Mouse (Mus musculus) forebrain, postnatal 0 days (tissue): ENCODE measurements around the gene Cntnap2. TPM values are rescaled to one million over a fixed set of nuclear protein-coding genes. Genes with fewer than 3 reads are reported as not detected.

Experiments used
- ATAC-seq: fragments of 200-750 bp; cut with Nextera tagmentation; 2 replicates; pipeline ENCODE4 v1.8.0; 2017; ENCODE audit warnings: mild to moderate bottlenecking, moderate library complexity
- DNase-seq: peaks from one replicate; pipeline ENCODE4 v3.0.0-alpha.2; 2015
- H3K27ac ChIP-seq: fragments of 300-500 bp; sonication (generic); 2 replicates; pipeline ENCODE4 v1.5.1; 2014; ENCODE audit warnings: low read depth, mild to moderate bottlenecking, antibody characterized with exemption, low read length, moderate library complexity, mixed read lengths
- H3K27me3 ChIP-seq: fragments of 300-500 bp; sonication (generic); 2 replicates; pipeline ENCODE4 v1.6.1; 2014; ENCODE audit warnings: mild to moderate bottlenecking, low read length, mixed read lengths; ENCODE audit not compliant: insufficient read depth
- H3K36me3 ChIP-seq: fragments of 300-500 bp; sonication (generic); 2 replicates; pipeline ENCODE4 v1.6.1; 2014; ENCODE audit warnings: mild to moderate bottlenecking, moderate library complexity; ENCODE audit not compliant: insufficient read depth
- H3K4me1 ChIP-seq: fragments of 300-500 bp; sonication (generic); 2 replicates; pipeline ENCODE4 v1.6.1; 2014; ENCODE audit warnings: antibody characterized with exemption; ENCODE audit not compliant: insufficient read depth
- H3K4me2 ChIP-seq: fragments of 300-500 bp; sonication (generic); 2 replicates; pipeline ENCODE4 v1.6.1; 2014; ENCODE audit warnings: low read depth, mild to moderate bottlenecking, moderate library complexity
- H3K4me3 ChIP-seq: fragments of 300-500 bp; sonication (generic); 2 replicates; pipeline ENCODE4 v1.5.1; 2014; ENCODE audit warnings: low read depth, low read length, mixed read lengths
- H3K9ac ChIP-seq: fragments of 300-500 bp; sonication (generic); 2 replicates; pipeline ENCODE4 v1.6.1; 2014; ENCODE audit warnings: mild to moderate bottlenecking
- H3K9me3 ChIP-seq: fragments of 300-500 bp; sonication (generic); 2 replicates; pipeline ENCODE4 v1.6.1; 2016; ENCODE audit warnings: low read length
- CTCF ChIP-seq: sonication (generic); IDR thresholded peaks from 2 replicates; pipeline ENCODE4 v1.5.1; 2016; ENCODE audit warnings: antibody characterized with exemption, control low read depth, low read depth
- WGBS: fragments of 180-500 bp; shearing (Covaris S2); extraction: QIAGEN DNeasy Blood & Tissue Kit; methylation state at CpG from one replicate; pipeline ENCODE4 v1.1.7; 2014; 5-methylcytosine and 5-hydroxymethylcytosine counted together
- polyA plus RNA-seq: library from polyadenylated mRNA; unstranded; fragments of >200 nt; fragmentation: Nextera tagmentation; extraction: Ambion mirVana; gene quantifications from 2 replicates; pipeline ENCODE4 v1.2.1, GENCODE M21; 2015
- total RNA-seq: library from RNA; depleted of rRNA; stranded (reverse); fragments of >200 nt; gene quantifications from 2 replicates; pipeline ENCODE4 v1.2.3, GENCODE M21; 2014

Gene Cntnap2
- total and polyA plus RNA-seq, 2 experiments from 2014 or later = 50.2 to 107 TPM

- no peak overlapping the region for H3K4me2 ChIP-seq
- H3K36me3 ChIP-seq = no peaks in the 10 kb centered on the region
- ATAC-seq (no peak), DNase-seq (no peak)
- no peak overlapping the region for H3K4me3 ChIP-seq
- TF ChIP-seq CTCF = no peak
- WGBS = 46% methylated on average over 3 of the region's 3 CpGs
- H3K9me3 ChIP-seq = no peaks in the 10 kb centered on the region
- H3K27ac ChIP-seq = no peak overlapping the region
- no peaks in the 10 kb centered on the region for H3K27me3 ChIP-seq
- no peaks in the 10 kb centered on the region for H3K4me1 ChIP-seq
- H3K9ac ChIP-seq = no peak overlapping the region
Observed at GRCm38 (mm10) chr6:47256918-47257506, 2197.9 kb downstream of the Cntnap2 start.

- no peak for TF ChIP-seq CTCF
- Histone ChIP-seq H3K36me3 (no peaks in the 10 kb centered on the region), H3K9ac (no peak overlapping the region), H3K27ac (peak overlapping the region; percentile 74), H3K9me3 (no peaks in the 10 kb centered on the region), H3K4me3 (no peak overlapping the region), H3K4me2 (no peak overlapping the region), H3K4me1 (no peaks in the 10 kb centered on the region), H3K27me3 (no peaks in the 10 kb centered on the region)
- peak; percentile 91 for ATAC-seq
- 8% methylated on average over 3 of the region's 3 CpGs for WGBS
- DNase-seq = peak; percentile 38
Observed at GRCm38 (mm10) chr6:47259626-47260114, 2200.5 kb downstream of the Cntnap2 start.

DNA sequence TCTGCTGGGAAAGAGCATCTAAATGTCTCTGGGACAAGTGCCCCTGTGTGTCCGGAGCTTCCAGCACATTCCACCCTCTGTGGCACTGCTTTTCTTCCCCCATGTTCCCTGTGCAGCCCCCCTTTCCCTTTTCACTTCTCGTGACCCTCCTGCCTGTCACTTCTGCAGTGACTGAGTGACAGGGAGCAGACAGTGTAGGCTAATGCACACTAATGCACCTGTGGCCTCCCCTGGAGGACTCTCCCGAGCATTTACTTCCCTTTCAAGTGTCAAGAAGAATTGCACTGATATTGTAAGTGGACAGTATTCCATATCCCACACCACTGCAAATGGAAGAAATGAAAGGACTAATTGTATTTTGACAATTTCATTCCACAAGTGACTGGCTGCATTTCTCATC lies 2208.1 kb downstream of the Cntnap2 start:
- Histone ChIP-seq H3K4me3 (no peak overlapping the region), H3K4me2 (no peak overlapping the region), H3K36me3 (no peaks in the 10 kb centered on the region), H3K9me3 (no peaks in the 10 kb centered on the region), H3K9ac (no peak overlapping the region), H3K27me3 (no peaks in the 10 kb centered on the region), H3K4me1 (no peaks in the 10 kb centered on the region), H3K27ac (no peak overlapping the region)
- TF ChIP-seq CTCF = no peak
- no peak for ATAC-seq
- DNase-seq = no peak
- WGBS = 39% methylated on average over 3 of the region's 3 CpGs

- Histone ChIP-seq H3K27me3 (no peaks in the 10 kb centered on the region), H3K9me3 (no peaks in the 10 kb centered on the region), H3K9ac (no peak overlapping the region), H3K36me3 (no peaks in the 10 kb centered on the region), H3K4me2 (no peak overlapping the region), H3K4me3 (no peak overlapping the region), H3K27ac (no peak overlapping the region), H3K4me1 (0 out of 2 replicates have a peak, but pooled peaks cover 7% of the 10 kb centered on the region)
- ATAC-seq (no peak), DNase-seq (no peak)
- 87% methylated on average over 3 of the region's 3 CpGs for WGBS
- TF ChIP-seq CTCF = no peak
Observed at GRCm38 (mm10) chr6:47269455-47269854, 2210.3 kb downstream of the Cntnap2 start.

DNA sequence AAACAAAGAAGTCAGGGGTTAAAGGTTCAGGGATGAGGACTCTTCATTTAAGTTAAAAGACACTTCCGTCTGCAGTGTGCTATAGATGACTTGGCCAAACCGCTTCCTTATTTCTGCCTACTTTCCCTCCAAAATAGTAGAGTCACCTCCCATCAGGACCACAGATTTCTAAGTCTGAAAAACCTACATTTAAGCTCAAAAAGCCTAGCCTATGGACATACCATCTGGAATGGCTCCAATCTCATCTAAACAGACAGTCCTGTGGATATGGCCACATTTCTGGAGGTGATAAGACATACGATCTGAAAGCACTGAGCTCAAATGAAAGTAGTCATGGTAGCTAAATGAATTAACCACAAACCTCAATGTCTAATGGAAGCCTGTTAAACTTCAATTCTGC lies 2212.4 kb downstream of the Cntnap2 start:
- 93% methylated on average over 3 of the region's 3 CpGs for WGBS
- DNase-seq (no peak), ATAC-seq (no peak)
- Histone ChIP-seq H3K4me1 (peaks cover 20% of the 10 kb centered on the region; the same call in 1 of the 2 replicates), H3K4me2 (no peak overlapping the region), H3K36me3 (no peaks in the 10 kb centered on the region), H3K27me3 (no peaks in the 10 kb centered on the region), H3K4me3 (no peak overlapping the region), H3K9me3 (no peaks in the 10 kb centered on the region), H3K9ac (no peak overlapping the region), H3K27ac (no peak overlapping the region)
- TF ChIP-seq CTCF = no peak

GRCm38 (mm10) chr6:47272606-47273575 lies 2213.7 kb downstream of the Cntnap2 start:
- ATAC-seq (peak; percentile 59), DNase-seq (peak; percentile 57)
- Histone ChIP-seq H3K27ac (peak overlapping the region; percentile 66), H3K4me2 (no peak overlapping the region), H3K36me3 (no peaks in the 10 kb centered on the region), H3K27me3 (no peaks in the 10 kb centered on the region), H3K4me3 (no peak overlapping the region), H3K9me3 (no peaks in the 10 kb centered on the region), H3K9ac (no peak overlapping the region), H3K4me1 (peaks cover 21% of the 10 kb centered on the region; the same call in 1 of the 2 replicates)
- 10% methylated on average over 8 of the region's 8 CpGs for WGBS
- no peak for TF ChIP-seq CTCF

DNA sequence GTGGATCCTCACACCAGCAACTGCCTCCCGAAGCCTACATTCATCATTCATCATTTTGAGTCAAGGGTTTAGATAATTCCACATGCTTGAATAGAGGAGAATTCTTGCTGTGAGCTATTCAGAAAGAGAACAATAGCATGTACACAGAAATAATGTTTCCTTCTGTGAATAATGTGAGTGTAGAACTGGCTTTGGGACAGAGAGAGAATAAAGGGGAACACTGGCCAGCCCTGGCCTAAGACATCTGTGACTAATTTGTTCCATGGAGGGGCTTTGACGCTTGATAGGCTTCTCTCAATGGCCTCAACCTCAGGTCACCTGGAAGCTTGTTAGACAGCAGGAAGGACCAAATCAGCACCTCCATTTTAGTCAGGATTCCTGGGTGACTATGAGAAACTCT lies 2215.9 kb downstream of the Cntnap2 start:
- Histone ChIP-seq H3K4me3 (no peak overlapping the region), H3K27ac (no peak overlapping the region; the same call in 1 of the 2 replicates), H3K4me2 (no peak overlapping the region), H3K4me1 (peaks cover 34% of the 10 kb centered on the region), H3K9ac (no peak overlapping the region), H3K9me3 (no peaks in the 10 kb centered on the region), H3K27me3 (no peaks in the 10 kb centered on the region), H3K36me3 (no peaks in the 10 kb centered on the region)
- 20% methylated on average over 2 of the region's 2 CpGs for WGBS
- ATAC-seq (no peak), DNase-seq (no peak)
- TF ChIP-seq CTCF = no peak
